Mouse (Mus musculus) liver, postnatal 0 days (tissue): ENCODE data around the gene Cnpy4.

Experiments used
- CTCF ChIP-seq: sonication (generic); IDR thresholded peaks from 2 replicates; pipeline ENCODE4 v1.5.1; 2016; ENCODE audit warnings: antibody characterized with exemption, low read depth
- EP300 ChIP-seq: IDR thresholded peaks from 2 replicates; pipeline ENCODE4 v1.6.1; 2016; ENCODE audit warnings: antibody characterized with exemption, low read depth, mild to moderate bottlenecking

GRCm38 (mm10) chr5:138154390-138154789 lies 32.9 kb upstream of the Cnpy4 start:
- TF ChIP-seq CTCF (no peak), EP300 (peak; percentile 44; the same call in 1 of the 2 replicates)
